Mouse (Mus musculus) spleen, postnatal 36 days (tissue): ENCODE results near the gene Rph3al.

Source experiments
- DNase-seq, 2 experiments: peaks; one replicate each; pipeline ENCODE4 v3.0.0; 2022; ENCODE audit warnings: low spot score in 2 of 2, mixed read lengths in 1 of 2

Gene Rph3al

DNA sequence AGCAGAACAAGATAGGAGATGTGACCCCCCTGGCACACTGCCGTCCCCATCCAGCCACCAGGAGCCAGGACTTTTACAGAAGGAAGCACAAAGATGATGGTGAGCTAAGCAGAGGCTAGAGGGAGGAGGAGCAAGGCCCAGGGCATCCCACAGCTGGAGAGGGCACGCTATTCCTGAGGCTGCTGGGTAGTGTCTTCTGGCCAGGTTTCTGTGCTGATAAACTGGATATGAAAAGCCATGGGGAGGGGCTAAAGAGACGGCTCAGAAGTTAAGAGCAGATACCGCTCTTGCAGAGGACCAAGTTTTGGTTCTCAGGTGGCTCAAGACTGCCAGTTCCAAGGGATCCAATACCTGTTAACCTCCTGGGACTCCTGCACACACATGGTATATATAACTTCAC lies 76.6 kb downstream of the Rph3al start:
- no peak for DNase-seq

DNA sequence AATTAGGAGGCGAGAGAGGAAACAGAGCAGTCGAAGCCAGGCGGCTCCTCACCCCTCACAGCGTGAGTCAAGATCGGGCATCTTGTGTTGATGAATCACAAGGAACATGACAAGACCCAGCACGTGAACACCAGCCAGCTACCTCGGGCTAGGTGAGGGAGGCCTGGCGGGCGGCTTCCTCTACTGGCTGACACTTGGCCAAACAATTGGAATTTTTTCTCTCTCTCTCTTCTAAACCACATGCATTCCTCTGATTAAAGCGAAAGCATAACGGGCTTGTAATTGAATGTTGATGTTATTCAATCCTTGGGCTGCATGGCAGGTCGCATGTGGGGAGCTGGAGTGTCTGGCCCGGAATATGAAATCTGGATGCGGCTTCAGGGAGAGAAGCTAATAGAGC lies 77.0 kb downstream of the Rph3al start:
- no peak for DNase-seq

DNA sequence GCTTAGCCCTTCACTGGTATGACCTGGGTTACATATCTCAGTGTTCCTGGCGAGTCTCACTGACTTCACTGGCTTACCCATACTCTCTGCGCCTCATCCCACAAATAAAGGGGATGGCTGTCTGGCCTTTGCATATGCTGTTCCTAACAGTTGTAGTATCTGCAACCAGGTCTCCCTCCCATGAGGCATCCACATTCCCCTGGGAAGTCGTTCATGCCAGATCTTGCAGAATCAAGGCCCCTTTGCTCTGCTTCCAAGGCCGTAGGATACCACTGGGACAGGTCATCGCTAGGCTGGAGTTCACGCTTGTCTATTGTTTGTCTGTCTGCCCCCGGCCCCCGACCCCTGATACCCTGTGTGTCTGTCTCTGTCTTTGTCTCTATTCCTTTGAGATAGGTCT lies 78.8 kb downstream of the Rph3al start:
- no peak for DNase-seq

DNA sequence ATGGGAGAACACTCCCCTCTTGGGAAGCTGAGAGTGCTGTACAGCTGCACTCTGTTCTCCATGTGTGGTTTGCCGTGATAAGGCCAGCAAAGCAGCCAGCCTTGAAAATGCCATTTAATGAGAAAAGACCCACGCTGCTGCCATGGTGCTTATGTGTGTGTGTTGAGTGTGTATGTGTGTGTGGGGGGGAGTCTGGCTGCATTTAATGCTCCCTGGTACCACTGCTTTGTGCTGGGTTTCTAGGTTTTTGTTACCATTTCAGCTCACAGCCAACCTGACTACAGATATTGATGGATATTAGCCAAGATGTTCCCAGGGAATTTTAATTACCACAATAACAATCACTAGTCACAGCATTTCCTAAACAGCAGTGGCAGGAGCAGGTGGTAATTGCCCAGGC lies 79.3 kb downstream of the Rph3al start:
- DNase-seq, result no peak

DNA sequence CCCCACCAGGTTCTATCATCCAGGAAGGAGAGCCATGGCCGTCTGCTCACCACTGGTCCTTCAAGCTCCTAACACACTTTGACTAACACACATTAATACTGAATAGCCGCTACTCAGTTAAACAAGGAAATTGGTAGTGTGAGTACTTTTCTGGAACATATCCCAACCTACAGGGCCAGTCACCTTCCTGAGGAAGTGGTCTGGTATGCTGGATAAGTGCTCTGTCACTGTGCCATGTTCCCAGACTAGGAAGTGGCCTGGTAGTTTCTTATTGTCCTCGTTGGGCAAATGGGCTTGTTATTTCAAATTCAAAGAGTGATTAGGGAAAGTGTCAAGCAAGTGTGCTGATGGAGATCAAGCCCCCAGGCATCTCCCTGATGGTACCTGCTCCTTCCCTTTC lies 80.4 kb downstream of the Rph3al start:
- no peak for DNase-seq

DNA sequence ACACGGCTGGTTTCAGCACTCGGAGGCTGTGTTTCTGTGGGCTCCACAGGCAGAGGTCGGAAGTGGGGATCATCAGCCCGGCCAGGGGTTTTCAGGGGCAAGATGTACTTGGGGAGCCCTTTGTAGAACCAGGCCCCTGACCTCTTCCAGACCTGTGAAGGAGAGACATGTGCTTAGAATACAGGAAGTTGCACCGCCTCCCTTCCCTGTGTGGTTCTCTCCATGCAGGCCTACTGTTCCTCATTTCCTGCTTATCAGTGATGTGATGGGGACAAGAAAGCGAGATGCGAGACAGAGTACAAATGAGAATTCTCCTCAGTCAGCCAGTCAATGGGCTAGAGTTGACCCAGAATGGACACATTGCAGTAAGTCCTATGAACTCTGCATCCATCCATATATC lies 83.9 kb downstream of the Rph3al start:
- no peak for DNase-seq

DNA sequence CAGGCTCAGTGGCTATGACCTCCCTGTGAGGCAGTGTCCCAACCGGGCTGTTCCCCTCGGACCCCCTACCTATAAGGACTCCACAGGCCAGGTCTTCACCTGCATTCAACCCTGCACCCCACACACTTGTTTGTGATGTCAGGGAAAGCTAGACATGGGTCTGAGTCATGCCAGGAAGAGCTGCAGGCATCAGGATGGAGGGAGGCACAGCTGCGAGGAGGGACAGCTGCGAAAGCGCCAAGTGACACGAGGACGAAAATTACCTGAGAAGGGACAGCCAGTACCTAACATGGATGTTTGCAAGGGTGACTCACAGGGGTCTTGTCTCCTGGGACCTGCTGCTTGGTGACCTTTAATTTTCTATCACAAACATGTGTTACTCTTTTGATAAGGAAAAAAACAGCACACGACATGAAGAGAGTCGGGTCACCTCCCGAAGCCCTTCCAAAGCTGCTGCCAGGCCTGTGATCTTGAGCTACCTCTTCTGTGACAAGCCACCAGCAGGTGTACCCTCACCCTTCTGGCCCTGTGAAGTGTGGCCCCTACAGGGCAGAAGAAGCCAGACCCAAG lies 85.1 kb downstream of the Rph3al start:
- DNase-seq, result no peak

DNA sequence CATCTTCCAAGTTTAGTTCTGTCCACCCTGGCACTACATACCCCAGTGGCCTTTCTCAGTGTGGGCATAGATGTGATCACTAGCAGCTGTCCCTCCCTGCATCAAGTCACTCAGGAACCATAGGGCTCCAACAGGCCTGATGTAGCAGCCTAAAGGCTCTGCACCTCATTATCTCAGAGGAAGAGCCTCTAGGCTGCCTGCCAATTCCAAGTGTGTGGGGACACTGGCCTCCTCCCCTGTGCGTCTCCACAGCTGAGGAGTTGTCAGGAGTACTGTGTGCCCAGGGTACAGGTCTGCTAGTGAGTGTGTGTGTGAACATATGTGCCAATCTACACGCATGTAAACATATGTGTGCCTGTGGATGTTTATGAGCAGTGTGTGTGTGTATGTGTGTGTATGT lies 85.7 kb downstream of the Rph3al start:
- peak; percentile 26 to 29 for DNase-seq

DNA sequence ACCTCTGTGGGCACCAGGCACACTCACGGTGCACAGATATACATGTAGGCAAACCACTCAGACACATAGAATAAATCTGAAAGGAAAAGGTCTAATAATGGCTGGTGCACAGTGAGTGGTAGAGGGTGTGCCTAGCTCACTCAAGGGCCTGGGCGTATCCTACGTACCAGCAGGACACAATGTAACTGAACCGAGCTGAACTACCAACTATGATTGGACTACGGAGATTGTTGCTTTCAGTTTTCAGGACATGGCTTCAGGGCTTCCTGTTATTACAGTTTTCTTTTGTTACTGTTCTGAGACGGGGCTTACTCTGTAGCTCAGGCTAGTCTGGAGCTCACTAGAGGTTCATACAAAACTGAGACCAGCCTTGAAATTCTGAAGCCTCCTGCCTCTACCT lies 88.7 kb downstream of the Rph3al start:
- no peak for DNase-seq

DNA sequence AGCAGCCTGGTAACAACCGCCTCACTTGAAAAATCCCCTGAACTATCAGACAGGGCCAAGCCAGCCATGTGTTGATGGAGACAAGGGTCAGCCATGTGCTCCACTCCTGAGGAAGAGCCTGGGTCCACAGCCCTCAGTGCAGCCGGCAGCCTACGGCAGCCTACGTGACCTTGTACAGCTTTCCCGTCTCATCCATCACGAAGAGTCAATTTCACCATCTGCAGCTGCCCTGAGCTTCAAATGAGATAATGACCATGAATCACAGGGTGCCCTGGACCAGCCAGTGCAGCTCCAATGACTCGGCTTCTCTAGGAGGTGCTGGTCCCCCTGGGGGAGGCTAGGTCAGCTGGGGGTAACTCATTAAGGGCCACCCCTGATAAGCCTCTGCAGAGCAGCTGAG lies 91.6 kb downstream of the Rph3al start:
- DNase-seq, result no peak

DNA sequence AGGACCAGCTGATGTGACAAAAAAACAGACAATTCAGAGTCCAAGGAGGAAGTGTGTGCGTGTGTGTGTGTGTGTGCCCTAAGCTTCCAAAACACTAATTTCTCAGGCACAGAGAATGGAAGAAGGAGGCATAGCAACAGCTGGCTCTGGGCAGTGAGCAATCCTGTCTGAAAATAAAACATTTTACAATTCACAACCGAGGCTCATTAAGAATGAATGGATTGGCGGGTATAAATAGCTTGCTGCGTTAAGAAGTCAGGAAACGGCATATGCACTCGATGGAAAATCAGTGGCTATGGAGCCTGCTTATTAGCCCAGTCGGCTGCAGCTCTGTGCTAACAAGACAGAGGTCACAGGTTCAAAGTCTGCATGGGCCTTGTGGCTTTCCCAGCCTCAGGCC lies 92.6 kb downstream of the Rph3al start:
- DNase-seq, result no peak

DNA sequence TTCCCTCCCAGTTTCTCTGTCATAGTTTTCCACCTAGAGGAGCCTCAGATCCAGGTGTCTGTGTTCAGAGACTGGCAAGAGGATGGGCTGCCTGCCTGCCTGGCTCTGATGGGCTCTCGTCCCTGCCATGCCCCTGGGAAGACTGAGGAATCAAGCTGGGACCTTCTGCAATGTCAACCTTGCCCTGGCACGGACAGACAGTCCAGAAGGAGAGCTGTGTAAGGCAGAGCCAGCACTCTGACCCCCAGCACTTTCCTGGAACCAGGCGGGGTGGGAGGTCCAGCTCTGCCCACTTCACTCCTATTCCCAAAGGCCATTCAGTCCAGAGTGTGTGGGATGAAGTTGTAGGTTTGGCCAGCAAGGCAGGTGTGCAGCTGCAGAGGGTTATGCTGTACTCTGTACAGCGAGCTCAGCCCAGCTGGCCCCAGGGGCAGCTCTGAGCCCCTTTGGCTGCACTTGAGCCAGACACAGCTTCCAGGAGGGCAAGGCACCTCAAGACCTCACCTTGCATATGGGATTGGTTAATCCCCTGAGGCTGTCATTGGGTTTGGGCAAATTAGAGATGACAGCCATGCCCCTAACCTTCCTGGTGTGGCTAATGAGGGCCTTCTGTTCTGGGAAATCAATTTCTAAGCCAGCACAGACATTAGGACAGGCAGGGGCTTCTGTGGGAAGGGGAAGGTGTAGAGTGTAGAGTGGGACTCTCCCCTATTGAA lies 95.2 kb downstream of the Rph3al start:
- no peak for DNase-seq

DNA sequence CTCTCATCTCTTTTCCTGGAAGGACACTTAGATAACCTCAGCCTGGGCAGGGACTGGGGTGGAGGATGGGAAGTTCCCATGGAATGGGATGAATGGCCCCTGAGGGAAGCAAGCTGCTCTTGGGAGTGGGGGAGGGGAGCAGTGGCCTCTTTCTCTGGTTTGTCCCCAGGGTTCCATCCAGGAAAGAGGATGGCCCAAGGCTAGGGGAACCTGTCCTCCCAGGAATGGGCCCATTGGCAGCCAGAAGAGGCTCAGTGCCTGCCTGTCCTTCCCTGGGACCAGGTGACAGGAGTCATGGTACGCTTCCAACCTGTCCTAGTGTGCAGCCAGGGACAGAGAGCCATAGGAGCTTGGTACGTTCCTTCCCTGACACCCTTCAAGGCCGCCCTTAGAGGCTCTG lies 96.7 kb downstream of the Rph3al start:
- DNase-seq, result no peak

DNA sequence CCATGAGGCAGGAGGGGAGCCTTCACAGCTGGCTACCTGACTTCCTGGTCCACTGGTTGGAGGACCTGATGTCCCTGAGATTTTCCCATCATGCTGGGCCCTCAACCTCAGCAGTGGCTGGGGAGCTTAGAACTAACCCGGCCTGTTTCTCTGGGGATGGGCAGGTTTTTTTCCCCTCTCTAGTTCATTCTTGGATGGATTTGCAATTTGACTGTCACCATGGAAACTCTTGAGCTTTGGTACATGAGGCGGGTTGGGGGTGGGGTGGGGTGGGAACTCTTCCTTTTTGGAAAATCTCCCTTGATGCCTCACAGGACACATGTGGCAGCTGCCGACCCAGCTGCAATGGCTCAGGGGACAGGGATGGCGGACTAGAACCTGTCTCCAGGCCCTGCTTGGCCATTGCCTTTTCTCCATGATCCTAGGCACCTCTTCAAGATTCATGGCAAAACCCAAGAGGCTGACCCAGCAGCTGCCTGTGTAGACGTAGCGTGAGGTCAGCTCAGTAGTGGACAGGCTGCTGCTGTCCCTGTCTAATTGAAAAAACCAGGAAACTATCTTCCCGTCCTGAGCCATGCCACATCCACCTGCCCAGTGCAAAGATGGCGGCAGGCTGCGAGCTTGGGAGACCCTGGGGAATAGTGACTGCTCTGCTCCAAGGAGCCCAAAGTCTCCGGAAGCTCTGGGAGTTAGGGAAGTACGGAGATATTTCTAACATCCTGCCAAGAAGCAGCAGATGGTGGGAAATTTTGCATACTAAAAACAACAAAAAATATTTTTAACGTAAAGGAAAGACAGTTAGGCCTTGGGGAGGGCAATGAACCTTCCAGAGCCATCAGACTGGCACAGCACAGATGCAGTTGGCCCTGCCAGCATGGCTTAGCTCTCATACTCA lies 98.4 kb downstream of the Rph3al start:
- no peak for DNase-seq

DNA sequence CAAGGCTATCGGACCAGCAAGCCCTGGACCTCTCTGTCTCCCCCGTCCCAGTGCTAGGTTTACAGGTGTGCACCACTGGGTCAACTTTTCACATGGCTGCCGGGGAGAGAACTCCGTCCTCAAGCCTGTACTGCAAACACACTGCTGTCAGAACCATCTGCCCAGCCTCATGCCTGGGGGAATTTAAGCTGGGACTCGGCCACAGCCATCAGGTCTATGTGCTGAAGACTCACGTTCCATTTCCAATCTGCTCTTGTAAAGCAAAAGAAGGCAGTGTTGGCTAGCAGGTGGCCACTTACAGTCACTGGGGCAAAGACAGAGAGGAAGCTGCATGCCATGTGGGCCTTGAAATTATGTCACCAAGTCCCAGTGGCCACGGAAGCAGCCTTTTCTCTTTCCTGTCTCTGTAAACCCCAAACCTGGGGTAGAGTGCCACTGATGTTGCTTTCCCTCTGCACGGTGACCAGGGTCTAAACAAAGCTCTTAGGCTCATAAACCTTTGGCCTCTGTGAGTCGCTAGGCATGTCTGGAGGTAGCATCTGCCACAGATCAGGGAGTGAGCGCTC lies 99.3 kb downstream of the Rph3al start:
- DNase-seq, result peak; percentile 30 to 46

DNA sequence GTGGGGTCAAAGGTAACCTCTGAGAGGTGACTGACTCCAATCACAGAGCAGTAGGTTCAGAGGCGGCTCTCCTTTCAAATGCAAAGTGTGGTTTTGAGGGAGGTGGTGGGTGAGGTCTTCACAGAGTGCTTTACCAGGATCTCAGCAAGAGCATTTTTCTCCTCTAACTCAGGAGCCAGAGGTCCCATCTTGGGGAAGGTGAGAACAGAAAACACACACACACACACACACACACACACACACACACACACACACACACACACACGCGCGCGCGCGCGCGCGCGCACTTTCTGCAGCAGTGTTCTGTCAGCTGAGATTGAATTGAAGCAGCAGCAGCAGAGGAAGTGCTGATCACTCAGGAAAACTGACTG lies 102.0 kb downstream of the Rph3al start:
- peak in 1 of 2 experiments; percentile 25 for DNase-seq

DNA sequence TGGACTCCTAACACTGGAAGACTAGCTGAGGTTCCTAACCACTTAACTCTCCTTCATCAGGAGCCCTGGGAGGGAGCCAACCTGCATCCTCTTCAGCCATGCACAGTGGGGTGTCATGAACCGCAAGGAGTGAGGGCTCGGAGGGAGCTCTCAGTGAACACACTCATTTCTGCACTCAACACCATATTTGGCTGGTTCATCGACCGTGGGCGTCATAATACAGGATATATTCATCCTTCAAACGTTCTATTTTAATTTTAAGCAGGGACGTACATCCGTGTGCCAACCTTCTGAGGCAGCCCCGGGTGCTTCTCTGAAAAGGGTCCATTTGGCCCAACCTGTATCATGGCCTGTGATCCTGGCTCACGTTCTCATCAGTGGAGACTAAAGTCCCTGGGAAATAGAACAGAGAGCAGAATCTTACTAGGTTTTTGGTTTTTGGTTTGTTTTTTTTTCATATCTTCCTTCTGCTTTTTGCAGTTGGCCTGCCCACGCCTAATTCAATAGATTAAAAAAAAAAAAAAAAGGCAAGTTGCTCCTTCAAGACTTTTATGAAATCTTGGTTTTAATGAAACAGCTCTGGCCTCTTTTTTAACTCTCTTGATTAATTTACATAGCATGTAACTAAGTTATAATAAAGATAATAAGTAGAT lies 102.5 kb downstream of the Rph3al start:
- peak; percentile 38 to 44 for DNase-seq

DNA sequence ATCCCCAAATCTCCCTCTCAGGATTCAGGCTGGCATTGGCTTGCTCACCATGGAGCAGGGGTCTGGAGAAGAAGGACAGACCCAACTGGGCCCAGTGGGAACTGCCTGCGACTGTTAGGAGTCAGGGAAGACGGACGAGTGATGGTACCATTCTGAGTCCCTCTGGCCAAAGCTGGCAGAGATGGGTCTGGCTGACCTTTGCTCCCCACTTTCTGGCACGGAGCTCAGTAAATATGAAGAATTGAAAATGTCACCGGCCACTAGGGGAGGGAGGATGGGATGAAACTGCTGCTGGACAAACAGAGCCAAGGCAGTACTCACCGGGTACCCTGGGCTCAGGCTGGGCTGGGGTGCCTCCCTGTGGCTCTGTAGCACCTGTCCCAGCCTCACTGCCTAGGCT lies 105.1 kb downstream of the Rph3al start:
- no peak for DNase-seq

DNA sequence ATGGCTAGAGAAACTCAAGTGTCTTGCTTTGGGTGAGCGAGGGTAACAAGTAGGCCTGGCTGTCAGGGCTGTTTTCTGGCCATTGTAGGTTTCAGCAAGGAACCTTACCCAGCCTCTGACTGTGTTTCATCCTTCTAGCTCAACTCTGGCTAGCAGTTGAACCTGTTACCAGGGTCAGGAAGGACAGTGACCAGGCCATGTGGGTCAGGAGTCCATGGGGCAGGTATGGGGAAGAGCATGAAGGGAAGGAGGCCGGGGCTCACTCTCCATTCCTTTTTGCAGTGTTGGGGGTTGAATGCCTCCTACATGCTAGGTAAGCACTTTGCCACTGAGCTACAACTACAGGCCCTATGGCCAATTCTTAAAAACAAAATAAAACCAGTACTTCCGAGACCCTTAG lies 107.8 kb downstream of the Rph3al start:
- DNase-seq, result no peak

DNA sequence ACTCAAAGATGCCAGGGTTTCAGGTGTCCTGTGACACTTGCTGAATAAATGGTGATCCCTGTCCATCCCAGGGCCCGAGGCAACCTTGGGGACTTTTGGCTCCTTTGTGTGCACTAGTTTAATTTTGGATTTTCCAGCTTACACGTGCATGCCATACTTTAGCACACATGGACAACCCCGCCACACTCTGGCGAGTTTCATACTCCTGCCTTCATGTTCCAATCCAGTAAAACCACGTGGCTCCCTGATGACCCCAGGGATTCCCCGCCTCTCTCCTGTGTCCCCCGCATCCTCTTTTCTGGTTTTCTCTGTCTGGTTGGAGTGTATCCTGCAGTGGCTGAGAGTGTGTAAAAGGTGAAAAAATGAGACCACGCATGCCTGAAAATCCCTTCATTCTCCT lies 110.8 kb downstream of the Rph3al start:
- DNase-seq, result peak in 1 of 2 experiments; percentile 26

DNA sequence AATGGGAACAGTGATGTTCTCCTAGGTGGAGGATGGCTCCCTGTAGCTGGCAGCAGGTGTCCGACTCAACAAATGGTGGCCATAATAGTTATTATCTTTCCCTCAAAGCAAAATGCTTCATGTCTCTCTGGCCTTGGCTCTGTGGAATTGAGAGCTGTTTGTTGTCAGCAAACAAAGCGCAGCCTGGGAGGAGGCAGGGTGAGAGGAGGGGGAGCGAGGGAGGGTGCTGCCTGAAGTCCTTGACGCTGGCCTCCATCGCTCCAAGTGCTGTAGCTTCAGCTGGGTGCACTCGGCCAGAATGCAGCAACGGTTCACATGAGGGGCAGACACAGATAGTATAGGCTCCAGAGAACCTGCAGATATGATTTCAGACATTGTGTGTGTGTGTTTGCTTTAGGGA lies 114.7 kb downstream of the Rph3al start:
- no peak for DNase-seq

DNA sequence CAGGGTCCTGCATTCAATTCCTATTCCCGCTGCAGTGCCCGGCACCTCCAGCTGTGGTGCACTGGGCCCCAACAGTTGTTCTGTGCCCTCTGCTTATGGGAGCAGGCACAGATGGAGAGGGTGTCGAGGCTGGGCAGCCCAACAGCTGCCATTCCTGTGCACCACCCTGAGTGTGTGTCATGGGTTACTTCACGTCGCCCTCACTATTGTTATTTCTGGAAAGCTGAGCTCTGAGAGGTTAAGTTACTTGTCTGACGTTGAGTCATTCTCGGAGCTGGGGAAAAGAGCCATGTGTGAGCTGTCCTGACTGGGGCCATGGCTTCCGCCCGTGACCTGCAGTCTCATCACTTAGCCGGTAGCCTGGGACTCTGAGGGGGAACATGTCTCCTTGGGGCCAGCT lies 125.1 kb downstream of the Rph3al start:
- no peak for DNase-seq
